Comparison of ENCODE assay signal across 15 mouse cellular contexts in the genomic region with DNA sequence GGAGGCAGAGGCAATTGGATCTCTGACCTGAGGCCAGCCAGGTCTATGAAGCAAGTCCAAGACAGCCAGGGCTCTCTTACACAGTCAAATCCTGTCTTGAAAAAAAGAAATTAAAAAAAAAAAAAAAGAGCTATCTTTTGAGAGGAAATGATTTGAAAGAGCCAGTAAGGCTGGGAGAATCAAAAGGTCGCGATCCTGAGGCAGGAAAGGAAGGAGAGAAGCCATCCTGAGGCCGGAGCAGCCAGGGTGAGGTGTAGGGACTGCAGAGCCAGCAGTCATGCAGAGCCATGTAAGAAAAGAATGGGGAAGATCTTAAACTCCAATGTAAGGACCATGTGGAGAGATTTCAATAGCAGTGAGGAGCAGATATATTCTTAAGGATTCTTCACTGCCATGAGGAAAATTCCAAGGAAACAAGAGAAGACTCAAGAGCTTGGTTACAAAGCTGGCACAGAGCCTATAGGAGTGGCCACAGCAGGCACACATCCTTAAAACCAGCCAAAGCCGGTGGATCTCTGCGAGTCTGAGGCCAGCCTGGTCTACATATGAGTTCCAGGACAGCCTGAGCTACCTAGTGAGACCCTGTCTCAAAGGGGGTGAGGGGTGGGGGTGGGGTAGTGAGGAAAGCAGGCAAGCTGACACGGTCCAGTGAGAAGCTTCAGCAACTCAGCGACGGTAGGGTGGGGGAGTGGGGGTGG.
DNase-seq lines count a peak whose midpoint lies in the region; ATAC-seq lines count a peak whose summit lies in the region.
"Had no signal": no experiment of that assay in that cellular context is flagged by ENCODE, and none has a peak within 500 bp of the region (broad histone marks: within the 10 kb centered on the region; RNA-seq: fewer than 3 reads in every experiment).

No protein-coding gene starts in this region.

- H3K4me3 ChIP-seq in heart, embryonic 12.5 days: no peak overlapping the region
- no peak overlapping the region for H3K4me3 ChIP-seq in lung, embryonic 15.5 days
- H3K4me3 ChIP-seq in embryonic facial prominence, embryonic 14.5 days (ENCODE audit: low read depth, low read length): no peak overlapping the region
- no peak overlapping the region for H3K4me3 ChIP-seq in hindbrain, embryonic 14.5 days (replicated peaks; ENCODE audit: low read length)
- H3K4me3 ChIP-seq: erythroblast, embryonic 14.5 days; limb, embryonic 15.5 days; neural tube, embryonic 12.5 days had no signal

- DNase-seq in heart, adult 9 months (ENCODE audit: low spot score in 2 of 2): no peak
- no peak for DNase-seq in lung, postnatal 25 days (ENCODE audit: low spot score)
- peak; percentile 68 for DNase-seq in embryonic facial prominence, embryonic 14.5 days (ENCODE audit: low spot score)
- peak; percentile 41 to 42 for DNase-seq in kidney, postnatal 36 days
- DNase-seq in hindbrain, embryonic 14.5 days (ENCODE audit: low spot score): no peak
- no peak for DNase-seq in cerebellum, postnatal 25 days
- DNase-seq: gastrocnemius, postnatal 14 days; right cerebral cortex, postnatal 25 days had no signal

- 64% methylated on average over 8 of the region's 8 CpGs for whole genome bisulfite sequencing in heart, embryonic 12.5 days
- 47% methylated on average over 8 of the region's 8 CpGs for WGBS in lung, embryonic 15.5 days
- WGBS in embryonic facial prominence, embryonic 14.5 days: 59% methylated on average over 8 of the region's 8 CpGs
- WGBS in hindbrain, embryonic 14.5 days: 70% methylated on average over 8 of the region's 8 CpGs

- H3K9me3 ChIP-seq in heart, embryonic 12.5 days (replicated peaks): no peaks in the 10 kb centered on the region
- no peaks in the 10 kb centered on the region for H3K9me3 ChIP-seq in lung, embryonic 15.5 days
- H3K9me3 ChIP-seq in embryonic facial prominence, embryonic 14.5 days (ENCODE audit: control insufficient read depth, low read length): no peaks in the 10 kb centered on the region
- no peaks in the 10 kb centered on the region for H3K9me3 ChIP-seq in hindbrain, embryonic 14.5 days (ENCODE audit: control insufficient read depth, low read length)
- H3K9me3 ChIP-seq: limb, embryonic 15.5 days; neural tube, embryonic 12.5 days had no signal

- no peak overlapping the region for H3K4me2 ChIP-seq in heart, embryonic 12.5 days
- peak overlapping the region; percentile 23; the same call in 1 of the 2 replicates for H3K4me2 ChIP-seq in lung, embryonic 15.5 days
- H3K4me2 ChIP-seq in embryonic facial prominence, embryonic 14.5 days (ENCODE audit: low read depth, low read length): no peak overlapping the region
- no peak overlapping the region for H3K4me2 ChIP-seq in hindbrain, embryonic 14.5 days (replicated peaks)
- H3K4me2 ChIP-seq: midbrain, embryonic 11.5 days; neural tube, embryonic 12.5 days had no signal

- no peaks in the 10 kb centered on the region for H3K27me3 ChIP-seq in heart, embryonic 12.5 days (replicated peaks)
- no peaks in the 10 kb centered on the region for H3K27me3 ChIP-seq in lung, embryonic 15.5 days
- H3K27me3 ChIP-seq in embryonic facial prominence, embryonic 14.5 days (replicated peaks; ENCODE audit: control insufficient read depth, insufficient read depth, low read length): no peaks in the 10 kb centered on the region
- no peaks in the 10 kb centered on the region for H3K27me3 ChIP-seq in hindbrain, embryonic 14.5 days (ENCODE audit: control insufficient read depth, insufficient read depth, low read length)
- H3K27me3 ChIP-seq: limb, embryonic 15.5 days; neural tube, embryonic 12.5 days had no signal

- ATAC-seq in heart, embryonic 12.5 days (ENCODE audit: insufficient number of reproducible peaks, low FRiP score): no peak
- ATAC-seq in lung, embryonic 15.5 days (ENCODE audit: borderline replicate concordance, extremely low read depth, low FRiP score, low TSS enrichment): no peak
- no peak for ATAC-seq in embryonic facial prominence, embryonic 14.5 days (ENCODE audit: low read depth)
- no peak for ATAC-seq in hindbrain, embryonic 14.5 days (ENCODE audit: low FRiP score)
- ATAC-seq: hindbrain, embryonic 16.5 days had no signal

- peak overlapping the region; percentile 79; the same call in 1 of the 2 replicates for H3K27ac ChIP-seq in heart, embryonic 12.5 days (ENCODE audit: poor library complexity, severe bottlenecking)
- peak overlapping the region; percentile 100 for H3K27ac ChIP-seq in lung, embryonic 15.5 days
- H3K27ac ChIP-seq in embryonic facial prominence, embryonic 14.5 days (replicated peaks; ENCODE audit: low read depth, low read length): peak overlapping the region; percentile 36
- no peak overlapping the region for H3K27ac ChIP-seq in hindbrain, embryonic 14.5 days
- H3K27ac ChIP-seq: neural tube, embryonic 12.5 days had no signal

- peaks cover 71% of the 10 kb centered on the region for H3K4me1 ChIP-seq in heart, embryonic 12.5 days (replicated peaks)
- H3K4me1 ChIP-seq in lung, embryonic 15.5 days: peaks cover 99% of the 10 kb centered on the region
- peaks cover 66% of the 10 kb centered on the region for H3K4me1 ChIP-seq in embryonic facial prominence, embryonic 14.5 days (ENCODE audit: control insufficient read depth, insufficient read depth, low read length)
- peaks cover 39% of the 10 kb centered on the region for H3K4me1 ChIP-seq in hindbrain, embryonic 14.5 days (replicated peaks; ENCODE audit: control insufficient read depth, insufficient read depth, low read length)

- H3K9ac ChIP-seq in heart, embryonic 12.5 days: no peak overlapping the region
- H3K9ac ChIP-seq in lung, embryonic 15.5 days: no peak overlapping the region
- no peak overlapping the region for H3K9ac ChIP-seq in embryonic facial prominence, embryonic 14.5 days (ENCODE audit: low read depth, low read length)
- H3K9ac ChIP-seq in hindbrain, embryonic 14.5 days: no peak overlapping the region
- H3K9ac ChIP-seq: limb, embryonic 15.5 days; neural tube, embryonic 12.5 days had no signal

- no peaks in the 10 kb centered on the region; the same call in 1 of the 2 replicates for H3K36me3 ChIP-seq in heart, embryonic 12.5 days
- no peaks in the 10 kb centered on the region for H3K36me3 ChIP-seq in lung, embryonic 15.5 days
- H3K36me3 ChIP-seq in embryonic facial prominence, embryonic 14.5 days (ENCODE audit: control insufficient read depth, insufficient read depth, low read length): peaks cover 1% of the 10 kb centered on the region
- no peaks in the 10 kb centered on the region; the same call in 1 of the 2 replicates for H3K36me3 ChIP-seq in hindbrain, embryonic 14.5 days (replicated peaks; ENCODE audit: control insufficient read depth, insufficient read depth)
- H3K36me3 ChIP-seq: limb, embryonic 15.5 days had no signal

Comparison
In these comparisons a context has a peak if more than half of its experiments do, and no peak if none do; other contexts are left out.
1. DNase-seq: peak in embryonic facial prominence, embryonic 14.5 days (single experiment) and kidney, postnatal 36 days (2 of 2); none in heart, adult 9 months (0 of 2), lung, postnatal 25 days (single experiment), hindbrain, embryonic 14.5 days (single experiment) and cerebellum, postnatal 25 days (0 of 2).